Mouse (Mus musculus) spleen, postnatal 4 days (tissue): ENCODE measurements at regions not wholly inside any gene's neighbourhood (a gene's known extent, or its start where the extent isn't known, plus 50 kb on each side); places are given as distances from the start of the nearest gene placed in this dataset.

Source experiments
- DNase-seq, 2 experiments: peaks; one replicate each; pipeline ENCODE4 v3.0.0; 2022; ENCODE audit warnings: low spot score in 2 of 2

GRCm38 (mm10) chr2:137436161-137436560, 319.7 kb upstream of the Jag1 start:
- DNase-seq, result no peak

DNA sequence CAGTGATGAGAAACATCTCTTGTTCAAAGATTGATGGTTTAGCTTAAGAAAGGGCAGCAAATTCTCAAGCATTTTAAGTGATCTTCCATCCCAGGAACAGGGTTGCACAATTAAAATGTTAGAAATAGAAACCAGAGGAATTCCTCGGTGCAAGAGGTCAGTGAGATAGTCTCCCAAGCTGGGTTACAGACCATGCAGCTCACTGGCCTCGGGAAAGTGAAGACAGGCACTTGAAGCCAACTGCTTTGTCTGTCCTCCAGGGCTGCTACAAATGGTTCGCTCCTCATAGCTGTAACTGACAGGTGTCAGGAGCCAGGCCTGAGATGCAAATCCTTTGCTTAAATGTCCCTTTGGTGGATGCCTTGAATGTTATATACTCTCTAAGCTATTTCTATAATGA, 306.2 kb upstream of the Jag1 start:
- DNase-seq, result no peak

DNA sequence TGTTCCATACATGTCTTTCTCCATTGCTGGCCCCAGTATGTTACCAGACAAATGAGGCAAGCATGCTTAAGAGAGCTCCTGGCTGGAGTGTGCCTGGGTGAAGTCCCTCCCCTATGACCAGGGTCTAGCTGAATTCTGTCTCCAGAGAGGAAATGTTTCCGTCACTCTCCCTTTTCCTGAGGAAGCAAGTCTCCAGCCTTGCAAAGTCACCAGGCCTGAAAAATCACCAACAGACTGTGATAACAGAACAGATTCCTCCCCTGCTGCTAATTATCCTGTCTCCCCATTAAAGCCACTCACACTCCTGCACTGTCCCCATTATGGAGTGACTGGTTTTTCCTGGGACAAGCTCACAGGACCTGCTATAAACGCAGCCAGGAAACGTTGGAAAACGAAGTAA, 303.2 kb upstream of the Jag1 start:
- no peak for DNase-seq

DNA sequence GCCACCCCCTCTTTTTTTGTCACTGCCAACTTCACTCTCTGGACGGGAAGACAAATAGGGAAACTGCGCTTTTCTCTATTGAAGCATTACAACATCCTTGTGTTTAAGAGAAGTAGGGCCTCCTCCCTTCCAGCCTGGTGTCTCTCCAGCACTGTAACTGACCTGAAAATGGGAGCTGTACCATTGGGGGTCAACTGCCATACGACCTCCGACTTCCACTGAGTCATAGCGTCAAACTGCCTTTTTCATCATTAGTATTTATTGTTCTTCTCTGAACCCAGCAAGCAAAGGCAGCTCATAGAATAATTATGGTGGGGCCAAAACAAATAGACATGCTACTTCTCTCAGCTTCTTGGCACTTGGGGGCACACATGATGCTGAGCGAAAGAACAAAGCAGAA, 301.2 kb upstream of the Jag1 start:
- DNase-seq, result no peak

DNA sequence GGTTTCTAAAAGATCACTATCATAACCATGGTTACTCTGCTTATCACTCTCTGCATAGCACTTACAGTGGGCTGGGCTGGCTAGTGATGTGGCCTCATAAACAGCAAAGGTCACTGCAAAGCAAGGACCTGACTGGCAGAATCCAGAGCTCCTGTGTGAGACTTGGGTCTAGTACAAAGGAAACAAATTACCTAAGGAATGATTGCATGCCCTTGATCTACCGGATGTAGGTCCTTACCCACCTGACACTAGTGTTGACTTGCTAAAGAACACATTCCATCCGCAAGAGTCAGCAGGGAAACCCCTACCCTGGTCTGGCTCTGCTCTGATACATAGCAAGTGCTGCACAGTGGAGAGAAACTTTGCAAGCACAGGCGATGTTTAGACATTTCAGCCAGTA, 297.0 kb upstream of the Jag1 start:
- DNase-seq, result no peak

GRCm38 (mm10) chr2:137409611-137410010, 293.2 kb upstream of the Jag1 start:
- no peak for DNase-seq

DNA sequence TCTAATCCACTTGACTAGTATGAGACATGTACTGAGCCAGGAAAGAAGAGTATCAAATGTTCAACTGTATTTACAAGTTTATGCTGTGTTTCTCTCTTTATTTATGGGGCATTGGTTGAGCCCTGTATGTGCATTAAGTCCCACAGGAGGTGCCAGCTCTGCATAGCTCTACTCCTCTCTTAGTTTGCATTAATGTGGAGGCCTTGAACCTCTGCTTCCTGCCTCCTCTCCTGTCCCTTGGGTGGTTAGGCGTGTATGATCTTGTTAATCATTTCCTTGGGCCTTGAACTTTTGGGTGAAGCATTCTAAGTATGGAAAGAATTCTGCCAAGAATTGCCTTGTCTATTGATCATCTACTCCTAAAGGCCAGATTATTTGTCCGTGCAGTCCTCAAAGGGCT, 291.9 kb upstream of the Jag1 start:
- DNase-seq, result no peak

- DNase-seq, result no peak
These were observed 277.0 kb upstream of the Jag1 start for GRCm38 (mm10) chr2:137393486-137393885.

DNA sequence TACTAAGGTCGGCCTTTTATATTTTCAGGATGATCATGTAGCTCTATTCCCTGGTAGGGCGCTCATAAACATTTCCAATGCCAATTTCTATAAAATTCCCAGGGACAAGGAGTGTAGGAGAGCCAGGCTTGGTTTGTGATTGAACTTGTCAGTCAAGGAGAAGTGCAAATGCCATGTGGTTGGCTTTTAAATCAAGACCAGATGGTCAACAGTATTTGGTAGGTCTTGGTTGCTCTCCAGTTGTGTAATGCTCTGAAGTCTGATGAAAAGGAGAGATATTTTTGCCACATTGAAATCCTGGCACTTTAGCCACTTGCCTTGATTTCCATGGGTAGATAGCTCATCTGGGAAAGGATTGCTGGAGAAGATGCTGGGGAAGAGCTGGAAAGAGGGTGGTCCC, 263.4 kb upstream of the Jag1 start:
- DNase-seq, result no peak

DNA sequence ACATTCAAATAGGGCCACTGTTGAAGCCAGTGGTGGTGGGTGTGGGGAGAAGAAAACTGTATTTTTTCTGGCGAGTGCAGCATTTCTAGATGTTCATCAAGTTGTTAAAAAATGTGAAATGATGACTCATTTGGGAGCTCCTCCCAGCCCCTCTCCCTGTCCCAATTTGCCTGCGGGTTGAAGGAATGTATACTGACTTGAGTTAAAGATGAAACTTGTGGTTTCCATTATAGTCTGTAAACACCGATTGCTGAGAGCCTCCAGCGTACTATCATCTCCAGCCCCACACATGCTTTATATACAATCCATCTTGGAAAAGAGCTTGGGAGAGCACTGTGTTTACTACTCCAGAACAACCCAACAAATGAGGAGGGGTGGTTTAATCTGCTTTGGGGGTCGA, 258.9 kb upstream of the Jag1 start:
- no peak for DNase-seq

- DNase-seq, result no peak
These were observed 254.6 kb upstream of the Jag1 start for GRCm38 (mm10) chr2:137371062-137371461.

GRCm38 (mm10) chr2:137363006-137363405, 246.6 kb upstream of the Jag1 start:
- no peak for DNase-seq

DNA sequence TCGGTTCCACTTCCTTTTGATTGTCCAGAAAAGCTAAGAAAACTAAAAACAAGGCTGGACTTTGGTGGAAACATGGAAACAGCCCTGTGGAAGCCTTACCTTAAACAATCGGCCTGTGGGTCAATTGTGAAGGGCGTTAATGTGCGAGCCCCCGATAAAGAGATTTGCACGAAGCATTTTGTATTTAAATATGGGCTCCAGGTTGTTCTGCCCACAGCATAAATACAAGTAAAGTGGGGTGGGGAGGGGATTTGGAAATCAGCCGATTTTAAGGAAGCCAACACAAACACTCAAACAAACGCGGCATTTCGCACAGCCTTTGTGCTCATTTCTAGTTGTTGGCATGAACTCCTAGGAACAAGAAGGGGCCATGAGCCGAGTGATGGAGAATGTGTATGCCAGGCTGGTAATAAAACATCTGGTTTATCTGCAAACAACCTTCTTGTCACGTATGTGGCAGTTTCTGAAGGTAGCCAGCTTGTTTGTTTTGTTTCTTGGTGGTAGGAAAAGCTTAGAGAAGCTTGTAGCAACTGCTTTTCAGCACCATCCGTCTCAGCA, 240.8 kb upstream of the Jag1 start:
- no peak for DNase-seq

- DNase-seq, result no peak
These were observed 227.3 kb upstream of the Jag1 start for GRCm38 (mm10) chr2:137343736-137344135.

- DNase-seq, result no peak
These were observed 213.6 kb upstream of the Jag1 start for GRCm38 (mm10) chr2:137329995-137330394.

DNA sequence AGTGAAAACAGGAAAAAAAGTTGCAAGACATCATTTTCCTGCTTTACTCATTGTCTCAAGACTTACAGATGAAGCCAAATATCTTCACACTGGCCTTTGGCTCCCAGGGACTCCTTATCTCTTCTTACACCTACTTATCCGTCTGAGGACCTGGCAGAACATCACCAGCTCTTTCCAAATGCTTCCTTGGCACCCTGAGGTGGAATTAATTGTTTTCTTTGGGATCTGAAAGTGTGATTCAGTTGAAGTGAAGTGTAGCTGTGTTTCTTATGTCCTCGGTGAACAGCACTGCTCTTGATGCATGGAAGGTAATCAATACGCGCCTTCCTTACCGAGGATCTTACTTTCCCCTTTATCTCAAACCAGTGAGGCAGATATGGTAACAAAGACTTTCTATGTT, 207.0 kb upstream of the Jag1 start:
- no peak for DNase-seq

- no peak for DNase-seq
These were observed 194.1 kb upstream of the Jag1 start for GRCm38 (mm10) chr2:137310511-137310910.

- no peak for DNase-seq
These were observed 191.7 kb upstream of the Jag1 start for GRCm38 (mm10) chr2:137308116-137308515.

GRCm38 (mm10) chr2:137301474-137302267, 185.2 kb upstream of the Jag1 start:
- no peak for DNase-seq

GRCm38 (mm10) chr2:137289231-137289630, 172.8 kb upstream of the Jag1 start:
- DNase-seq, result no peak

- DNase-seq, result no peak
These were observed 155.2 kb upstream of the Jag1 start for GRCm38 (mm10) chr2:137271575-137272180.

- DNase-seq, result no peak
These were observed 146.5 kb upstream of the Jag1 start for GRCm38 (mm10) chr2:137262911-137263310.

GRCm38 (mm10) chr2:137257847-137258515, 141.5 kb upstream of the Jag1 start:
- DNase-seq, result no peak
